ENCODE assay signal across 13 mouse cellular contexts in the genomic region with DNA sequence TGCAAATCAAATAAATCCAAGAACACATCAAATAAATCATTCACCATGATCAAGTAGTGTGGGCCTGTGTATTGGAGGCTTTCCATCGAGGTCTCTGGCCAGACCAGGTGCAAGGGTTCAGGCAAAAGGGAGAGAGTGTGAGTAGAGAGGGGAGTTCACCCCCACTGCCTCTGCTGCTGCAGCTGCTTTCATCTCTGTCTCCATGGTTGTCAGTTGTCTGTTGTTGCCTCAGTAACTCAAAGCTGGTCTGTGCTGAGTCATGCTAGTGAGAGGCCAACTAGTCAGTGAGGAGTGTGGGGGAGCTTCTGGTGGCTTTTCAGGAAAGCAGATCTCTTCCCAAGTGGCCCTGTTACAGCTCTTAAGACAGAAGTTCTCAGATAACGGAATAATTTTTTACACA.
DNase-seq lines count a peak whose midpoint lies in the region.
"Had no signal": no experiment of that assay in that cellular context is flagged by ENCODE, and none has a peak within 500 bp of the region (broad histone marks: within the 10 kb centered on the region; RNA-seq: fewer than 3 reads in every experiment).

No protein-coding gene starts in this region.

- peak; percentile 13 to 24 for DNase-seq in frontal cortex, adult 2 months (ENCODE audit: extremely low spot score in 1 of 2, low spot score in 1 of 2)
- no peak for DNase-seq in frontal cortex, postnatal 14 days (ENCODE audit: low spot score in 2 of 2)
- DNase-seq in right cerebral cortex, adult 18-20 months = peak; percentile 21
- no peak for DNase-seq in right cerebral cortex, postnatal 4 days
- DNase-seq in layer of hippocampus, adult 8-10 months (ENCODE audit: low spot score in 2 of 2) = peak; percentile 7 to 14
- DNase-seq in ovary, adult 18-20 months (ENCODE audit: low spot score) = no peak
- DNase-seq in gastrocnemius, adult 8-10 months (ENCODE audit: low spot score in 2 of 2) = no peak
- DNase-seq: adrenal gland, postnatal 36 days; cerebellum, adult 18-20 months; heart, adult 18-20 months; heart, postnatal 10 days; lung, adult 2 months; thymus, postnatal 36 days had no signal

Comparison
In these comparisons a context has a peak if more than half of its experiments do, and no peak if none do; other contexts are left out.
1. DNase-seq: peak in frontal cortex, adult 2 months (2 of 2), right cerebral cortex, adult 18-20 months (single experiment) and layer of hippocampus, adult 8-10 months (2 of 2); none in frontal cortex, postnatal 14 days (0 of 2), right cerebral cortex, postnatal 4 days (single experiment), ovary, adult 18-20 months (single experiment) and gastrocnemius, adult 8-10 months (0 of 2).